Mouse (Mus musculus) cortical plate, adult 2 months (tissue): Measurements from ENCODE around the gene Six1.

Experiments
- CTCF ChIP-seq: fragments of 200-500 bp; IDR thresholded peaks from 2 replicates; pipeline ENCODE4 v1.5.1; 2011; ENCODE audit warnings: mild to moderate bottlenecking, control low read depth, low read length; ENCODE audit not compliant: insufficient read depth; ENCODE audit errors: extremely low read depth
- POLR2A ChIP-seq: fragments of 200-500 bp; IDR thresholded peaks from 2 replicates; pipeline ENCODE4 v1.6.1; 2011; ENCODE audit warnings: mild to moderate bottlenecking, low read length, control low read depth; ENCODE audit not compliant: insufficient read depth; ENCODE audit errors: extremely low read depth

- no peak for TF ChIP-seq POLR2A
- TF ChIP-seq CTCF, result no peak
Observed at GRCm38 (mm10) chr12:73060805-73061410, 7.2 kb upstream of the Six1 start.
